Mouse (Mus musculus) spleen, adult 2 months (tissue): ENCODE results near the gene Eif4e3.

Experiments used
- CTCF ChIP-seq: fragments of 200-500 bp; IDR thresholded peaks from 2 replicates; pipeline ENCODE4 v1.5.1; 2011; ENCODE audit warnings: mild to moderate bottlenecking, inconsistent platforms; ENCODE audit not compliant: insufficient read depth, insufficient read length, insufficient replicate concordance; ENCODE audit errors: extremely low read depth
- POLR2A ChIP-seq: fragments of 200-500 bp; IDR thresholded peaks from 2 replicates; pipeline ENCODE4 v1.6.1; 2011; ENCODE audit warnings: low read depth, low read length, inconsistent platforms

DNA sequence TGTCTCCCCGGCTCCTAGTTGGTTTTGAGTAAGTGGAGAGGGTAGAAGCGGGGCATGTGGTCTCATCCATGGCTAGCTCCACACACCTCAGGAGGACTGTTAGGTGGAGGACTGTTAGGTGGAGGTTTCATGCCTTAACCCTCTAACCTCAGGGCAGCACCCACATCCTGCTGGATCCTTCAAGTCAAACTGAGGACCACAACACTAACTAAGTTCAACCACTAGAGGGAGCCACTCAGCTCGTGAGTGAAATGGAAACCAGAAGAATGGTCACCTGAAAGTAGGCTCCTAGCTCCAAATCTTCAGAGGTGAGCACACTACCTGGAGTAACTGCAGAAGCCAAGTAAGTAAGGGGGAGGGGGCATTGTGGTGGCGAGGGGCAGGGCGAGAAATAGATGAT, 18.3 kb upstream of the Eif4e3 start:
- peak; percentile 33; the same call in 1 of the 2 replicates for TF ChIP-seq CTCF
- no peak for TF ChIP-seq POLR2A
